10 mouse cellular contexts compared by ENCODE assay signal in the genomic region with DNA sequence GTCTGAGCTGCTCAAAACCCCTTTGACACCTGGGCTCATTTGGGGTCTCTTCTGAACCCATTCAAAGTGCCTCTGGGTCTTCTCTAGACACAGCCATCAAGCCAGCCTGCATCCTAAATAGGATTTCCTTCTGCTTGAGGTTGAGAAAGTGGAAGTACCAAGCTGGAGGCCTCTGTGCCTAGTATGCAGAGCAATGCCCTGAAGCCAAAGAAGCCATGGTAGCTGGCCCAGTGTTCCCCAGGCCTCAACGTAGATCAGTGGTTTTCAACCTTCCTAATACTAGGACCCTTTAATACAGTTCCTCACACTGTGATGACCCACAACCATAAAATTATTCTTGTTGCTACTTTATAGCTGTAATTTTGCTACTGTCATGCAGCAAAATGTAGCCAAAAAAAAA.
"Had no signal": no experiment of that assay in that cellular context is flagged by ENCODE, and none has a peak within 500 bp of the region (broad histone marks: within the 10 kb centered on the region; RNA-seq: fewer than 3 reads in every experiment).

No protein-coding gene starts in this region.

- ATAC-seq: lung, postnatal 0 days; midbrain, embryonic 13.5 days; midbrain, embryonic 15.5 days had no signal

- DNase-seq: lung, adult 2 months; lung, postnatal 14 days; lung, postnatal 36 days; right cerebral cortex, postnatal 14 days; thymus, adult 2 months; thymus, postnatal 25 days; thymus, postnatal 4 days had no signal
